Mouse (Mus musculus) lung, embryonic 16.5 days (tissue): ENCODE measurements around the gene Spock1. TPM values are rescaled to one million over a fixed set of nuclear protein-coding genes. Genes with fewer than 3 reads are reported as not detected.
"Not testable (repeated sequence)": the region's sequence is repeated elsewhere in the genome, so short reads cannot be mapped to it uniquely, and the experiment has no call there.

ENCODE experiments used
- ATAC-seq: fragments of 200-750 bp; cut with Nextera tagmentation; 2 replicates; pipeline ENCODE4 v1.8.0; 2017; ENCODE audit warnings: low read depth, mild to moderate bottlenecking, moderate library complexity
- H3K27ac ChIP-seq: fragments of 300-500 bp; sonication (generic); 2 replicates; pipeline ENCODE4 v1.5.1; 2014; ENCODE audit warnings: mild to moderate bottlenecking, control low read depth, low read length
- H3K27me3 ChIP-seq: fragments of 300-500 bp; sonication (generic); 2 replicates; pipeline ENCODE4 v1.6.1; 2014; ENCODE audit warnings: low read depth, low read length, mixed read lengths; ENCODE audit not compliant: control insufficient read depth, insufficient read depth
- H3K36me3 ChIP-seq: fragments of 300-500 bp; sonication (generic); 2 replicates; pipeline ENCODE4 v1.6.1; 2014; ENCODE audit warnings: low read length; ENCODE audit not compliant: control insufficient read depth, insufficient read depth
- H3K4me1 ChIP-seq: fragments of 300-500 bp; sonication (generic); replicated peaks from 2 replicates; pipeline ENCODE4 v1.6.1; 2014; ENCODE audit warnings: low read length, mixed read lengths; ENCODE audit not compliant: control insufficient read depth, insufficient read depth
- H3K4me2 ChIP-seq: fragments of 300-500 bp; sonication (generic); 2 replicates; pipeline ENCODE4 v1.6.1; 2014; ENCODE audit warnings: low read depth, low read length, control low read depth
- H3K4me3 ChIP-seq: fragments of 300-500 bp; sonication (generic); 2 replicates; pipeline ENCODE4 v1.5.1; 2014; ENCODE audit warnings: mild to moderate bottlenecking, low read length, control low read depth
- H3K9ac ChIP-seq: fragments of 300-500 bp; sonication (generic); 2 replicates; pipeline ENCODE4 v1.6.1; 2014; ENCODE audit warnings: low read length, control low read depth
- H3K9me3 ChIP-seq: fragments of 300-500 bp; sonication (generic); 2 replicates; pipeline ENCODE4 v1.6.1; 2016; ENCODE audit warnings: low read length; ENCODE audit not compliant: control insufficient read depth
- WGBS: fragments of 180-500 bp; shearing (Covaris S2); extraction: QIAGEN DNeasy Blood & Tissue Kit; methylation state at CpG from one replicate; pipeline ENCODE4 v1.1.7; 2014; 5-methylcytosine and 5-hydroxymethylcytosine counted together
- polyA plus RNA-seq: library from polyadenylated mRNA; unstranded; fragments of >200 nt; fragmentation: Nextera tagmentation; extraction: Ambion mirVana; gene quantifications from 2 replicates; pipeline ENCODE4 v1.2.1, GENCODE M21; 2015

Gene Spock1
- polyA plus RNA-seq, 1 experiment from 2014 or later: 0.41 TPM

- H3K9ac ChIP-seq: no peak overlapping the region
- no peak for ATAC-seq
- no peak overlapping the region for H3K4me3 ChIP-seq
- no peak overlapping the region for H3K4me2 ChIP-seq
- H3K36me3 ChIP-seq: no peaks in the 10 kb centered on the region
- H3K9me3 ChIP-seq: peaks cover 3% of the 10 kb centered on the region; the same call in 1 of the 2 replicates
- H3K27ac ChIP-seq: no peak overlapping the region
- H3K4me1 ChIP-seq: no peaks in the 10 kb centered on the region
- 68% methylated on average over 3 of the region's 3 CpGs for WGBS
- H3K27me3 ChIP-seq: no peaks in the 10 kb centered on the region
Observed at GRCm38 (mm10) chr13:57604437-57604836, 303.7 kb downstream of the Spock1 start.

GRCm38 (mm10) chr13:57603226-57603625 is 304.9 kb downstream of the Spock1 start:
- H3K4me1 ChIP-seq: no peaks in the 10 kb centered on the region
- H3K4me3 ChIP-seq: no peak overlapping the region
- ATAC-seq: no peak
- no peaks in the 10 kb centered on the region for H3K9me3 ChIP-seq
- H3K27me3 ChIP-seq: no peaks in the 10 kb centered on the region
- H3K27ac ChIP-seq: no peak overlapping the region
- H3K36me3 ChIP-seq: no peaks in the 10 kb centered on the region
- H3K4me2 ChIP-seq: no peak overlapping the region
- WGBS: 76% methylated on average over 8 of the region's 8 CpGs
- no peak overlapping the region for H3K9ac ChIP-seq

GRCm38 (mm10) chr13:57595761-57596051 is 312.4 kb downstream of the Spock1 start:
- H3K4me2 ChIP-seq: no peak overlapping the region
- no peaks in the 10 kb centered on the region for H3K36me3 ChIP-seq
- no peaks in the 10 kb centered on the region for H3K27me3 ChIP-seq
- no peaks in the 10 kb centered on the region for H3K9me3 ChIP-seq
- H3K4me1 ChIP-seq: no peaks in the 10 kb centered on the region
- H3K4me3 ChIP-seq: no peak overlapping the region
- 89% methylated on average over 6 of the region's 6 CpGs for WGBS
- ATAC-seq: no peak
- no peak overlapping the region for H3K9ac ChIP-seq
- no peak overlapping the region for H3K27ac ChIP-seq

GRCm38 (mm10) chr13:57595032-57595760 is 312.9 kb downstream of the Spock1 start:
- Histone ChIP-seq H3K4me3 (no peak overlapping the region), H3K27ac (no peak overlapping the region), H3K27me3 (no peaks in the 10 kb centered on the region), H3K4me1 (no peaks in the 10 kb centered on the region), H3K9me3 (no peaks in the 10 kb centered on the region), H3K4me2 (no peak overlapping the region), H3K36me3 (no peaks in the 10 kb centered on the region), H3K9ac (no peak overlapping the region)
- ATAC-seq: no peak
- WGBS: 67% methylated on average over 15 of the region's 15 CpGs

GRCm38 (mm10) chr13:57589338-57589914 is 318.7 kb downstream of the Spock1 start:
- not testable (repeated sequence) for ATAC-seq, H3K27me3 ChIP-seq, H3K4me2 ChIP-seq, H3K4me1 ChIP-seq, H3K9me3 ChIP-seq, H3K4me3 ChIP-seq, H3K9ac ChIP-seq, H3K36me3 ChIP-seq, H3K27ac ChIP-seq
- WGBS: 94% methylated on average over 4 of the region's 4 CpGs

GRCm38 (mm10) chr13:57588558-57589273 is 319.4 kb downstream of the Spock1 start:
- no peak overlapping the region for H3K27ac ChIP-seq
- no peaks in the 10 kb centered on the region for H3K27me3 ChIP-seq
- H3K9ac ChIP-seq: no peak overlapping the region
- 65% methylated on average over 10 of the region's 10 CpGs for WGBS
- H3K4me2 ChIP-seq: no peak overlapping the region
- H3K4me3 ChIP-seq: no peak overlapping the region
- ATAC-seq: no peak
- H3K4me1 ChIP-seq: no peaks in the 10 kb centered on the region
- no peaks in the 10 kb centered on the region for H3K36me3 ChIP-seq
- H3K9me3 ChIP-seq: no peaks in the 10 kb centered on the region

GRCm38 (mm10) chr13:57585131-57585530 is 323.0 kb downstream of the Spock1 start:
- no peak overlapping the region for H3K4me2 ChIP-seq
- H3K4me1 ChIP-seq: no peaks in the 10 kb centered on the region
- H3K9ac ChIP-seq: no peak overlapping the region
- no peak overlapping the region for H3K27ac ChIP-seq
- peak; percentile 34; the same call in 1 of the 2 replicates for ATAC-seq
- H3K27me3 ChIP-seq: no peaks in the 10 kb centered on the region
- no peaks in the 10 kb centered on the region for H3K9me3 ChIP-seq
- H3K4me3 ChIP-seq: no peak overlapping the region
- H3K36me3 ChIP-seq: no peaks in the 10 kb centered on the region
- WGBS: 39% methylated on average over 3 of the region's 3 CpGs

GRCm38 (mm10) chr13:57582314-57582976 is 325.7 kb downstream of the Spock1 start:
- ATAC-seq: no peak
- Histone ChIP-seq H3K9ac (no peak overlapping the region), H3K27ac (no peak overlapping the region), H3K4me2 (no peak overlapping the region), H3K4me1 (no peaks in the 10 kb centered on the region), H3K9me3 (no peaks in the 10 kb centered on the region), H3K27me3 (no peaks in the 10 kb centered on the region), H3K36me3 (no peaks in the 10 kb centered on the region), H3K4me3 (no peak overlapping the region)
- WGBS: 83% methylated on average over 12 of the region's 12 CpGs

- H3K4me2 ChIP-seq: no peak overlapping the region
- no peak for ATAC-seq
- 83% methylated on average over 5 of the region's 5 CpGs for WGBS
Observed at GRCm38 (mm10) chr13:57577541-57578244, 330.4 kb downstream of the Spock1 start.

More at GRCm38 (mm10) chr13:57577541-57578244, 330.4 kb downstream of the Spock1 start:
- Histone ChIP-seq H3K27ac (no peak overlapping the region), H3K4me1 (no peaks in the 10 kb centered on the region), H3K9me3 (no peaks in the 10 kb centered on the region), H3K36me3 (no peaks in the 10 kb centered on the region), H3K4me3 (no peak overlapping the region), H3K27me3 (no peaks in the 10 kb centered on the region), H3K9ac (no peak overlapping the region)
